Mouse (Mus musculus): ENCODE measurements around the gene Fads2. TPM values are rescaled to one million over a fixed set of nuclear protein-coding genes. Genes with fewer than 3 reads are reported as not detected.
"Not testable (repeated sequence)": the region's sequence is repeated elsewhere in the genome, so short reads cannot be mapped to it uniquely, and the experiment has no call there.

The Fads2 gene
- polyA plus RNA-seq, 1 experiment, result 36.3 TPM

DNA sequence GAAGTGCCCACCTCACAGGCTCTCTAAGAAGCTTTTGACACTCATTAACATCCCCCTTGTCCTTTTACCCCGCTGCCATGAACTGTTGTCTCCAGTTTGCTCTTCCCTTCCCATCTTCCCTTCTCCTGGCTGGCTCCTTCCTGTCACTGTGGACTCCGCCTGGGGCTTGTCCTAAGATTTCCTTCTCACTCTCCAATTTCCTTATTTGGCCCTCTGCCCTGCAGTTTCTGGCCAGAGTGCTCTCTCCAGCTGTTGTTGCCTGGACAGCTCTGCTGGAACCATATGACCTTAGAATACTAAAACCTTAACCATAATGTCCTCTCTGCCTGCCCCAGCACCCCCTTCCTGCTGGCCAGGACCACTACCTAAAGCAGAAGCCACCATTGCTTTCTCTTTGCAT, 33.1 kb upstream of the Fads2 start:
- Histone ChIP-seq H3K27me3 (ENCODE audit: control insufficient read depth, insufficient read depth, low read length) (no peaks in the 10 kb centered on the region), H3K4me1 (replicated peaks; ENCODE audit: control insufficient read depth, insufficient read depth, low read length) (no peaks in the 10 kb centered on the region), H3K4me3 (ENCODE audit: control insufficient read depth, insufficient read depth, low read length) (no peak overlapping the region), H3K36me3 (ENCODE audit: control insufficient read depth, insufficient read depth, low read length) (no peaks in the 10 kb centered on the region), H3K27ac (ENCODE audit: control insufficient read depth, insufficient read depth, low read length) (no peak overlapping the region)
- 84% methylated on average over 2 of the region's 2 CpGs for WGBS
- DNase-seq, result no peak
- TF ChIP-seq CTCF (IDR thresholded peaks at IDR 0.05; ENCODE audit: borderline replicate concordance, control insufficient read depth, extremely low read depth, insufficient read depth, low read length, poor library complexity) (no peak), POLR2A (IDR thresholded peaks at IDR 0.05; ENCODE audit: control insufficient read depth, extremely low read depth, insufficient read depth, low read length, poor library complexity) (no peak)

DNA sequence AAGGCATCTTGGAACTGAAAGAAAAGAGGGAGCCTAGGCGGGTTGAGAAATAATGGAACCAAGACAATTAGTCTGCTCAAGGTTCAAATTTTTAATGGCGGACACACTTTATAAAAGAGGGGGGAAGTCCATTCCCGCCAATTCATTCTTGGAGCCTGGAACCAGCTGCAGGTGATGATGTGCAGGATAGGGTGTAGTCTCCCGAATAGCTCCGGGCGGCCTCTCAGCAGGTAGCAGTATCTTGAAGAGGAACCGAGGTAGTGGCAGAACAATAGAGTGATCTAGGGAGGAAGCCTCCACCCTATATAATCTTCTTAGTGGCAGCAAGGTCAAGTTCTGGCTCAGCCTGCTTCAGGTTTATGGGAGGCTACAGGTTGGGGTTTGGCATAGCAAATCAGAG, 28.0 kb upstream of the Fads2 start:
- H3K27ac ChIP-seq (ENCODE audit: control insufficient read depth, insufficient read depth, low read length); H3K36me3 ChIP-seq (ENCODE audit: control insufficient read depth, insufficient read depth, low read length); H3K27me3 ChIP-seq (ENCODE audit: control insufficient read depth, insufficient read depth, low read length); H3K4me1 ChIP-seq (replicated peaks; ENCODE audit: control insufficient read depth, insufficient read depth, low read length); DNase-seq; H3K4me3 ChIP-seq (ENCODE audit: control insufficient read depth, insufficient read depth, low read length): not testable (repeated sequence)
- 90% methylated on average over 7 of the region's 7 CpGs for WGBS

DNA sequence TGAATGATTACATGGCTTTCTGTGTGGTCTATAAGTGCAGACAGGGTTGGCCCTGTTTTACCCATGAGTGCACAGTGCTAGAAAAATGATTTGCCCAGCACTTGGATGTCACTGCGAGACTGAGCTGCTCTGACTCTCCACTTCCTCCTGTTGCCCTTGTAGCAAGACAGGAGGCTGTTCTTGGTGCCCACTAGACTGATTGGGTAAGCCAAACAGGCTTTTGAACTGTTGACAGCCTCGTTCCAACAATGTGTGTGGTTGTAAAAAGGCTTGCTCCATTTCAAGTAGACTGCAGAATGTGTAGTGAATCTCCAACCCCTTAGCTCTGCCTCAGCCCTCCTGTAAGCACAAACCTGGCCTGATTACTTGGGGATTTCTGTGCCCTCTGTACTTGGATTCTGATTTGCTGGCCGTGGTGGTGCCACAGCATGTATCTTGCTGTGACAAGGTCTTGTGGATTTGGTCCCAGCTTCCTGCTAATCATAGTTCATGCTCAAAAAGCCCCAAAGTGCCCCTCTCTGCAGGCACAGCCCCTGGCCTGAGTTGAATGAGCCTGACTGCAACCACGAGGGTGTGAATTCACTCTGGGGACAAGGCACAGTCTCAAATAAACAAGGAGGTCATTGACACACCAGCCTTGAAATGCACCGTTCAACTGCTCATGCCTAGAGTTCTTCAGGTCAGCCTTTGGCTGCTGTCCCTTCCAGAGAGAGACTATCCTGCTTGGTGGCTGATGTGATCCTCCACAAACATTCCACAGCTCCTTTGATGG, 25.1 kb upstream of the Fads2 start:
- H3K27ac ChIP-seq (ENCODE audit: control insufficient read depth, insufficient read depth, low read length), result no peak overlapping the region
- no peaks in the 10 kb centered on the region for H3K27me3 ChIP-seq (ENCODE audit: control insufficient read depth, insufficient read depth, low read length)
- DNase-seq, result no peak
- TF ChIP-seq CTCF (IDR thresholded peaks at IDR 0.05; ENCODE audit: borderline replicate concordance, control insufficient read depth, extremely low read depth, insufficient read depth, low read length, poor library complexity), result no peak
- no peak for TF ChIP-seq POLR2A (IDR thresholded peaks at IDR 0.05; ENCODE audit: control insufficient read depth, extremely low read depth, insufficient read depth, low read length, poor library complexity)
- H3K4me3 ChIP-seq (ENCODE audit: control insufficient read depth, insufficient read depth, low read length), result no peak overlapping the region
- no peaks in the 10 kb centered on the region for H3K36me3 ChIP-seq (ENCODE audit: control insufficient read depth, insufficient read depth, low read length)
- no peaks in the 10 kb centered on the region; the same call in 1 of the 2 replicates for H3K4me1 ChIP-seq (replicated peaks; ENCODE audit: control insufficient read depth, insufficient read depth, low read length)
- WGBS, result 53% methylated on average over 5 of the region's 5 CpGs

DNA sequence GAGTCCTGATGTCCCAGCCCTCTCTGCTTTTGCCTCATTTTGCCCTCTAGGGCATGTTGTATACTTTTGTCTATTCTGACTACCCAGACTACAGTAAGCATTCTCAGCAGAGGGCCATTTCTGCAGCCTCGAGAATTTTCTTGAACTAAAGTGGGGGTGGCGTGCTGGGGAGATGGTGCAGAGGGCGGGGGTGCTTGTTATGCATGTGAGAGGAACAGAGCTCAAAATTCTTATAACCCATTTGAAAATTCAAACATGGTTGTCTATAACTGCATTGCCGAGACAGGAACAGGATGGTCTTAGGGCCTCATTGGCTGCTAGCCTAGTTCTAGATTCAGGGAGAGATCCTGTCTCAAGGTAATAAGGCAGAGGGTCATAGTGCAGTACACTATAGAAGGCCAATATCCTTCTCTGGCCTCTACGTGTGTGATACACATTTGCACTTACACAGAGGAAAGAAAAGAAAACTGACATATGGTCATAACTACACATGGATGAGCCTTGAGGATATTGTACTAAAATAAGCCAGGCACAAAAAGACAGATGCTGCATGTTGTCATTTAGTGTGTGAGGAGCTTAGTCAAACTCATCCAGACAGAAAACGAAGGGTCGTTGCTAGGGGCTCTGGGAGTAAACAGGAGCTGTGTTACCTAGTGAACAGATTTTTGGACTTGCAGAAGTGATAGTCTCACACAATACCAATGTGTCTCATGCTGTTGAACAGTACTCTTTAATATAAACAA, 22.5 kb upstream of the Fads2 start:
- Histone ChIP-seq H3K4me1 (replicated peaks; ENCODE audit: control insufficient read depth, insufficient read depth, low read length) (no peaks in the 10 kb centered on the region), H3K4me3 (ENCODE audit: control insufficient read depth, insufficient read depth, low read length) (no peak overlapping the region), H3K36me3 (ENCODE audit: control insufficient read depth, insufficient read depth, low read length) (no peaks in the 10 kb centered on the region), H3K27me3 (ENCODE audit: control insufficient read depth, insufficient read depth, low read length) (no peaks in the 10 kb centered on the region), H3K27ac (ENCODE audit: control insufficient read depth, insufficient read depth, low read length) (no peak overlapping the region)
- DNase-seq, result no peak
- no peak for TF ChIP-seq POLR2A (IDR thresholded peaks at IDR 0.05; ENCODE audit: control insufficient read depth, extremely low read depth, insufficient read depth, low read length, poor library complexity)
- TF ChIP-seq CTCF (IDR thresholded peaks at IDR 0.05; ENCODE audit: borderline replicate concordance, control insufficient read depth, extremely low read depth, insufficient read depth, low read length, poor library complexity), result no peak
- 90% methylated on average over 7 of the region's 7 CpGs for WGBS

DNA sequence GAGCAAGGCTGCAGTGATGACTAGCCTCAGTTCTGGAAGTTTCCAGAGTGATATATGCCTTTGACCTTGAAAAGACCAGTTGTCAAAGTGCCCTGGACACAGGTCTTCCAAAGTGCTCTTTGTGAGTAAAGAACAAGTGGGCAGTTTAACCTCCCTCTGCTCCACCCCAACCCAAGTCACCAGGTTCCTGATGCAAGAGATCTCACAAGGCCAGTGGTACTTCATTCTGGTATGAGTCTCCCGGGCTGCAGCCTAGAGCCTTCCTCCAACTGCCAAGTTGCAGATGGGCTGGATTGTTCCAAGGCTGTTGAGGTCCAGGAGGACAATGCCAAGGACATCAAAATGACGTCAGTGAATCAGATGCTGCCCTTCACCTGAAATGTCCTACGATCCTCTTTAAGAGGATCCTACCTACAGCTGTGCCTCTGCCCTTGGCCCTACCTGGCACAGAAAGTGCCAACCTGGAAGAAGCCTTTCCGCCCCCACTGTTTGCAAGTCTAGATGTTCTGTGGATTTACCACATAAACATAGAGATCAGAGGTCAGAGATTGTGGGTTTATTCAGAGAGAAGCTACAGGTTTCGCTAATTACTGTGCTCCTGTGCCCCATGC, 20.6 kb upstream of the Fads2 start:
- H3K36me3 ChIP-seq (ENCODE audit: control insufficient read depth, insufficient read depth, low read length), result no peaks in the 10 kb centered on the region

DNA sequence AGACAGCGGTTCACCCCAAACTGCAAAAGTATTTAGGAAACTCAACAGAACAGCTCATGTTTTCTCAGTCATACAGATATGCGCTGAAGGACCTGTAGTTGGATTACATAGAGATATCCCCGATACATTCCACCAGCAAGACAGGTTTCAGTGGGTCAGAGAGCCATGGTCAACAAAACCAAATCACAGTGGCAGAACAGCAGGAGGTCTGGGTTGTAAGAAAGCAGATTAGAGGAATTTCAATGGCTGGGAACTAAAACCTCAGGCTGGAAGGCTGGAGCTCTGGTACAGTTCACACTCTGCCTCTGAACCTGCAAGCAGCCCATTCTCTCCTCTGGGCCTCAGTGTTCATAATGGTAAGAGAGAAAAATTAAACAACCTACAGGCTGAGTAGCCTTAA, 15.1 kb upstream of the Fads2 start:
- Histone ChIP-seq H3K27me3 (ENCODE audit: control insufficient read depth, insufficient read depth, low read length) (no peaks in the 10 kb centered on the region), H3K36me3 (ENCODE audit: control insufficient read depth, insufficient read depth, low read length) (no peaks in the 10 kb centered on the region), H3K27ac (ENCODE audit: control insufficient read depth, insufficient read depth, low read length) (no peak overlapping the region), H3K4me1 (replicated peaks; ENCODE audit: control insufficient read depth, insufficient read depth, low read length) (no peaks in the 10 kb centered on the region), H3K4me3 (ENCODE audit: control insufficient read depth, insufficient read depth, low read length) (no peak overlapping the region)
- WGBS, result 96% methylated on average over 3 of the region's 3 CpGs
- TF ChIP-seq CTCF (IDR thresholded peaks at IDR 0.05; ENCODE audit: borderline replicate concordance, control insufficient read depth, extremely low read depth, insufficient read depth, low read length, poor library complexity), result no peak
- TF ChIP-seq POLR2A (IDR thresholded peaks at IDR 0.05; ENCODE audit: control insufficient read depth, extremely low read depth, insufficient read depth, low read length, poor library complexity), result no peak
- DNase-seq, result no peak

More for the DNA sequence above, 20.6 kb upstream of the Fads2 start:
- H3K4me3 ChIP-seq (ENCODE audit: control insufficient read depth, insufficient read depth, low read length), result no peak overlapping the region
- H3K27me3 ChIP-seq (ENCODE audit: control insufficient read depth, insufficient read depth, low read length), result no peaks in the 10 kb centered on the region
- no peak for TF ChIP-seq CTCF (IDR thresholded peaks at IDR 0.05; ENCODE audit: borderline replicate concordance, control insufficient read depth, extremely low read depth, insufficient read depth, low read length, poor library complexity)
- TF ChIP-seq POLR2A (IDR thresholded peaks at IDR 0.05; ENCODE audit: control insufficient read depth, extremely low read depth, insufficient read depth, low read length, poor library complexity), result no peak
- H3K27ac ChIP-seq (ENCODE audit: control insufficient read depth, insufficient read depth, low read length), result no peak overlapping the region
- H3K4me1 ChIP-seq (replicated peaks; ENCODE audit: control insufficient read depth, insufficient read depth, low read length), result no peaks in the 10 kb centered on the region
- DNase-seq, result no peak
- 95% methylated on average over 5 of the region's 5 CpGs for WGBS
